Mouse (Mus musculus): Measurements from ENCODE around the gene Vipr1. TPM values are rescaled to one million over a fixed set of nuclear protein-coding genes. Genes with fewer than 3 reads are reported as not detected.
"Not testable (repeated sequence)": the region's sequence is repeated elsewhere in the genome, so short reads cannot be mapped to it uniquely, and the experiment has no call there.

The Vipr1 gene
- 0.07 and 2.5 TPM in 2 replicates for polyA plus RNA-seq (2012; ENCODE audit: insufficient read depth, low replicate concordance)

DNA sequence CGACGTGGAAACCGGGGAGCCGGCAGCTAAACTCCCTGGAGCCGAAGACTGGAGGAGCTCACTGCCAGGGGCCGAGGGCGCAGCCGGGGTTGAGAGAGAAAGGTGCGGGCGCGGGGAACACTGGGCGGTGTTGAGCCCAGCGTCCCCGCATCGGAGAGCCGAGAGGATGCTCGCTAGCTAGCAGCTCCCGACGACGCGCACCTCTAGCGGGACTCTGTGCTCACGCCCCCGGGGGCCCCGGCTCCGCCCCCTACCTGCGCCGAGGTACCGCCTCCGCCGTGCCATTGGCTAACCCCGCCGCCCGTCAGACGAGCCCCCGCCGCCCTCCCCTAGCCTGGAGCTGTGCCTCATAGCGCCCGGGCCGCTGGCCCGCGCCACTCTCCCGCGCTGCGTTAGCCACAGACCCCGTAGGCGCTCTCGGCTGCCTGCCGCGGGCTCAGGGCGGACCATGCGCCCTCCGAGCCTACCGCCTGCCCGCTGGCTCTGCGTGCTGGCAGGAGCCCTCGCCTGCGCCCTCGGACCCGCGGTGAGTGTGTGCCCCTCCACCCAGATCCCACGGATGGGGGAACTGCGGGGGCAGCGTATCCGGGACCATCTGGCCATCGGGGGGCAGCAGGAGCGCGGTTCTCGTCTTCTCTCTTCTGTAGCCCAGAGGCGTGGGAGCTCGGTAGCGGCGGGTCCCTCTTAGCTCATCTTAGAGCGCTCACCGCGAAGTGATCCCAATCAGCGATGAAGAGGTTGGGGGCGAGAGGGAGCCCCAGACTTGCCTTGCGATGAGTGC lies at the start of gene Vipr1:
TSS of gene Vipr1 (plus strand) at position 316 of the 781 bp plus-strand sequence.
- H3K4me3 ChIP-seq (replicated peaks): peak within 1 kb of the TSS; percentile 84
- no peaks in the 10 kb centered on the region for H3K9me3 ChIP-seq
- peaks cover 24% of the 10 kb centered on the region for H3K4me1 ChIP-seq
- no peaks in the 10 kb centered on the region for H3K36me3 ChIP-seq (replicated peaks; ENCODE audit: low read length)
- TF ChIP-seq GATA1 (IDR thresholded peaks at IDR 0.05; ENCODE audit: borderline replicate concordance, low read length) (no peak), FLI1 (IDR thresholded peaks at IDR 0.05; ENCODE audit: low read length) (no peak)
- H3K27me3 ChIP-seq (replicated peaks): peaks cover 93% of the 10 kb centered on the region

DNA sequence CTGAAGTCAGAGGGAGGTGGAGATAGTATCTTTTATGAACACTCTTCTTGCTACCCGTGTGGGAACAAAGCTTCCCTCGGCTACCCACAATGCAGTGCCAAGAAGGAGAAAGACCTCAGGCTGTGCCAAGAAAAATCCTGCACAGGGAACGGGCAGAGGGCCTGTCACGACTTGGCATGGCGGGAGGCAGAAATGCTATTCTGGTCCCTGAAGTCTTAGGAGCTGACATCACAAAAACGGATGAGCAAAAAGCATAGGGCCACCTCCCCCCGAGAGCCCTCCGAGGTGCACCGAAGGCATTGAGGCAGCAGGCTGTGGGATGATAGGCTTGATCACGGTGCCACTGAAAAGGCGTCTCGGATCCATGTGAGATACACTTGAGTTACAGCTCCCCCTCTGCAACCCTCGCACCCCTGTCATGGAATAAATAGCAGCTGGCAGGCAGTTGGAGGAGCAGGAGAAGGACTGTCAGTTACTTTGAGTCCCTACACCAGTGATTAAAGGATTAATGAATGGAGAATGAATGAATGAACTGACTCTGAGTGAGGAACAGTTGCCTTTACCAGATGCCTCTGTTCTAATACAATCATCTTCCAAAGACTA lies 49.5 kb upstream of the Vipr1 start:
- Histone ChIP-seq H3K4me1 (peaks cover 6% of the 10 kb centered on the region), H3K9me3 (peaks cover 32% of the 10 kb centered on the region), H3K4me3 (replicated peaks) (no peak overlapping the region)

DNA sequence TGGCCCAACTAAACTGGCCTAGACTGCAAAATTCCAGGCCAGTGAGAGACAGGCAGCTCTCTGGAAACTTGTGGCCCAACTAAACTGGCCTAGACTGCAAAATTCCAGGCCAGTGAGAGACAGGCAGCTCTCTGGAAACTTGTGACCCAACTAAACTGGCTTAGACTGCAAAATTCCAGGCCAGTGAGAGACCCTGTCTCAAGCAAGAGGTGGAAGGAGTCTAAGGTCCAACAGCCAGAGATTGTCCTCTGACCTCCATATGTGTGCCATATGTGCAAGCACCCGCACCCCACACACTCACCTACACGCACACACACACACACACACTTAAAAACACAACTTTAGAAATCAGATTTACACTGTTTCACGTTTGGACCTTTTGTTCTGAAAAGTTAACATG lies 48.7 kb upstream of the Vipr1 start:
- not testable (repeated sequence) for H3K36me3 ChIP-seq (replicated peaks; ENCODE audit: low read length); H3K4me3 ChIP-seq (replicated peaks); H3K4me1 ChIP-seq
- Histone ChIP-seq H3K9me3 (peaks cover 25% of the 10 kb centered on the region), H3K27me3 (replicated peaks) (peaks cover 66% of the 10 kb centered on the region)

More for the DNA sequence above, 49.5 kb upstream of the Vipr1 start:
- TF ChIP-seq GATA1 (IDR thresholded peaks at IDR 0.05; ENCODE audit: borderline replicate concordance, low read length) (no peak), FLI1 (IDR thresholded peaks at IDR 0.05; ENCODE audit: low read length) (no peak)
- Histone ChIP-seq H3K27me3 (replicated peaks) (peaks cover 67% of the 10 kb centered on the region), H3K36me3 (replicated peaks; ENCODE audit: low read length) (no peaks in the 10 kb centered on the region)

GRCm38 (mm10) chr9:121594771-121595170 lies 47.7 kb upstream of the Vipr1 start:
- TF ChIP-seq FLI1 (IDR thresholded peaks at IDR 0.05; ENCODE audit: low read length) (no peak), GATA1 (IDR thresholded peaks at IDR 0.05; ENCODE audit: borderline replicate concordance, low read length) (no peak)
- Histone ChIP-seq H3K36me3 (replicated peaks; ENCODE audit: low read length) (no peaks in the 10 kb centered on the region), H3K4me1 (peaks cover 6% of the 10 kb centered on the region), H3K4me3 (replicated peaks) (no peak overlapping the region), H3K9me3 (peaks cover 16% of the 10 kb centered on the region), H3K27me3 (replicated peaks) (peaks cover 68% of the 10 kb centered on the region)

DNA sequence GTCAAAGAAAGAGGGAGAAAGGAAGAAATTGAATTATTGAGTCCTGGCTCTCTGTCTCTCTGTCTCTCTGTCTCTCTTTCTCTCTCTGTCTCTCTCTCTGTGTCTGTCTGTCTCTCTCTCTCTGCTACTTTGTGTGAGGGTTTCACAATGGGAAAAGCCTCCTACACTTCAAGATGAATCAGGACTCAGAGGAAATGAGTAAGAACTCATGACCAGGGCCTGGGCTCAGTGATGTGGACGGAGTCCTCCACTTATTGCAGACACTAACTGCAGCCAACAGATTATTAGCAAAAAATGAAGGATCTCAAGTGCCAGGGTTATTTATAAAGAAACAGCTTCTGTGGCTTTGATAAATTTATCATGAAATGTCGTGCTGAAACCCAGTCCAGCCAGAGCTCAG lies 44.4 kb upstream of the Vipr1 start:
- no peaks in the 10 kb centered on the region for H3K36me3 ChIP-seq (replicated peaks; ENCODE audit: low read length)
- H3K4me1 ChIP-seq: no peaks in the 10 kb centered on the region
- no peak overlapping the region for H3K4me3 ChIP-seq (replicated peaks)
- H3K27me3 ChIP-seq (replicated peaks): peaks cover 81% of the 10 kb centered on the region
- H3K9me3 ChIP-seq: peaks cover 8% of the 10 kb centered on the region; the same call in 1 of the 2 replicates
- TF ChIP-seq FLI1 (IDR thresholded peaks at IDR 0.05; ENCODE audit: low read length) (no peak), GATA1 (IDR thresholded peaks at IDR 0.05; ENCODE audit: borderline replicate concordance, low read length) (no peak)

GRCm38 (mm10) chr9:121599551-121599950 lies 43.0 kb upstream of the Vipr1 start:
- Histone ChIP-seq H3K9me3 (peaks cover 8% of the 10 kb centered on the region; the same call in 1 of the 2 replicates), H3K36me3 (replicated peaks; ENCODE audit: low read length) (no peaks in the 10 kb centered on the region), H3K27me3 (replicated peaks) (peaks cover 82% of the 10 kb centered on the region), H3K4me1 (no peaks in the 10 kb centered on the region), H3K4me3 (replicated peaks) (no peak overlapping the region)
- TF ChIP-seq GATA1 (IDR thresholded peaks at IDR 0.05; ENCODE audit: borderline replicate concordance, low read length): no peak
- TF ChIP-seq FLI1 (IDR thresholded peaks at IDR 0.05; ENCODE audit: low read length): no peak

GRCm38 (mm10) chr9:121600201-121600860 lies 42.2 kb upstream of the Vipr1 start:
- Histone ChIP-seq H3K27me3 (replicated peaks) (peaks cover 74% of the 10 kb centered on the region), H3K4me1 (no peaks in the 10 kb centered on the region), H3K4me3 (replicated peaks) (no peak overlapping the region), H3K36me3 (replicated peaks; ENCODE audit: low read length) (no peaks in the 10 kb centered on the region), H3K9me3 (peaks cover 8% of the 10 kb centered on the region; the same call in 1 of the 2 replicates)
- TF ChIP-seq FLI1 (IDR thresholded peaks at IDR 0.05; ENCODE audit: low read length): no peak
- TF ChIP-seq GATA1 (IDR thresholded peaks at IDR 0.05; ENCODE audit: borderline replicate concordance, low read length): no peak

DNA sequence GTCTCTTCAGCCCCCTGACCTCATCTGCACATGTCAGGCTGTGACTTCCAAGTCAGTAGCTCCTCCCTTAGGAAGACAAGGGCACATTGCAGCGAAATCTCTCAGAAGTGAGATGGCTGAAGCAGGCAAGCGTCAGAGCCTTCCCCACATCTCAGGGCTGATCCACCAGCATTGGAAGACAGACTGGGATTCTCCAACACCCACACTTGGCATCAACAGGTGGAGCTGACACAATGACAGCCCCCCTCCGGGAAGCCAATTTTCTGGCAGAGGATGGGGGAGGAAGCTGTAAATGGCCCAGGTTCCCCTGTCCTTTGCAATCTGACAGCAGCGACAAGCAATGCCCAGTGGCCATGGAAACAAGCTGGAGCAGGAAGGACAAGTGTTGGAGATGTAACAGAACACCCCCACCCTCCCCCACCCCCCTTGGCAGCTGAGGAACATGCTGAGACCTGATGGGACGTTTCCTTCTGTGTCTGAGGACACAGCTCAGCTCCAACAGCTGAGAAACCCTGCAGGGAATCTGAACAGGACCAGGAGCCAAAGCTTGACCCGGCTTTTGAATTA lies 41.6 kb upstream of the Vipr1 start:
- Histone ChIP-seq H3K4me3 (replicated peaks) (no peak overlapping the region), H3K36me3 (replicated peaks; ENCODE audit: low read length) (no peaks in the 10 kb centered on the region), H3K9me3 (peaks cover 8% of the 10 kb centered on the region; the same call in 1 of the 2 replicates), H3K4me1 (no peaks in the 10 kb centered on the region), H3K27me3 (replicated peaks) (peaks cover 75% of the 10 kb centered on the region)
- no peak for TF ChIP-seq GATA1 (IDR thresholded peaks at IDR 0.05; ENCODE audit: borderline replicate concordance, low read length)

DNA sequence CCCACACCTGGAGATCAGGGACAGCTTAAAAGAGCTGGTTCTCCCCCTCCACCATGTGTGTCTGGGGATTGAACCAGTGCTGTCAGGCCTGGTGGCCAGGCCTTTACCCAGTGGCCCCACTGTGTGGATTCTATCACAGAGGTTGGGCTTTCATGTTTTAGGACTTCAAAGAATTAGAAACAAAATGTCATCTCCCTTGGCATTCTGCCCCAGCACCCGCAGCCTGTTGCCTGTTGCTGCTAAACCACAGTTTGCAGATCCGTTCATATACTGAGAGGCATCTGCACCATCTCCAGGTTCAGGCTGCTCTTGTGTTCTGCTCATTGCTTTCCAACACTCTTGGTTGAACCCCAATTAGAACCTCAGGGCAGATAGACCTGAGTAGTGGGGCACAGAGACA lies 40.1 kb upstream of the Vipr1 start:
- TF ChIP-seq GATA1 (IDR thresholded peaks at IDR 0.05; ENCODE audit: borderline replicate concordance, low read length): no peak
- no peak for TF ChIP-seq FLI1 (IDR thresholded peaks at IDR 0.05; ENCODE audit: low read length)
- Histone ChIP-seq H3K4me1 (no peaks in the 10 kb centered on the region), H3K27me3 (replicated peaks) (peaks cover 78% of the 10 kb centered on the region), H3K36me3 (replicated peaks; ENCODE audit: low read length) (no peaks in the 10 kb centered on the region), H3K4me3 (replicated peaks) (no peak overlapping the region), H3K9me3 (peaks cover 1% of the 10 kb centered on the region; the same call in 1 of the 2 replicates)
